Mouse (Mus musculus): ENCODE measurements around the gene Ttc9.

DNA sequence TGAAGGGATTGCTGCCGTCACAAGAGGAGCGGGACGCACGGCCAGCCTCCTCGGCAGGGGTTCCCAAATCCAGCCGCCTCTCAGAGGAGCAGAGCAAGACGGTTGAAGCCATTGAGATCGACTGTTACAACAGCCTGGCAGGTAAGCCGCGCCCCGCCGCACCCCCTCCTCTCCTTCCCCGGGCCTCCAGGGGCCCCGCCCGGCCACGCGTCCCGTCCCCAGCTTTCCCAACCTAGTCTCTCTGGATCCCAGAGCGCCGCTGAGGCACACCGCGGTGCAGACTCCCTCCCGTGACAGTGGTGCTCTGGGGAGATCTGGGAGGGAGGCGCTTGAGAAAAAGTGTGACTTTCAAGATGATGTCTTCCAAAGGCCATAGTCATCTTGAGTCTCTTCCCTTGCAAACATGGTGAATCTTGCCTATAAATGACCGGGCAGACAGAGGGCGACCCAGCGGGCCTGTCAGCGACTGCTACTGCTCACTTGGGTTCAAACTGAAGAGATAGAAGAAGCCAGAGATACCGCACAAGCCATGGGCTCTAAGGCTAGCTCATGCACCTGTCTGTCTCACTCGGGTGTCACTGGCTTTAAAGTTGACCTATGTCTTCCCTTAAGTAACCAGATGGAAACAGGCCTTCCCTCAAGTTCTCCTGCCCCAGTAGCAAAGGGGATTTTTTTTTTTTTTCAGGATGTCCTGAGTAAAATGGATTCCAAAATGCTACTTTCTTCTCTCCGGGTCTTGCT lies 782 bp downstream of the Ttc9 start:
- TF ChIP-seq POLR2A (IDR thresholded peaks at IDR 0.05; ENCODE audit: extremely low read depth, insufficient read depth, low read length) (no peak), CTCF (IDR thresholded peaks at IDR 0.05; ENCODE audit: low read depth, low read length) (no peak)
